Mouse (Mus musculus) embryonic fibroblast, embryonic 13.5 days (primary cell): ENCODE measurements around the gene Capn1.

Experiments used
- CTCF ChIP-seq: IDR thresholded peaks from 2 replicates; pipeline ENCODE4 v1.5.1; 2011; ENCODE audit warnings: mild to moderate bottlenecking, control low read depth, low read length, moderate library complexity, borderline replicate concordance; ENCODE audit not compliant: insufficient read depth
- POLR2A ChIP-seq: IDR thresholded peaks from 2 replicates; pipeline ENCODE4 v1.6.1; 2011; ENCODE audit warnings: low read depth, mild to moderate bottlenecking, control low read depth, low read length, moderate library complexity

GRCm38 (mm10) chr19:5967664-5968063 lies 48.0 kb downstream of the Capn1 start:
- TF ChIP-seq CTCF = no peak
- TF ChIP-seq POLR2A = no peak
